Mouse (Mus musculus) neural tube, embryonic 12.5 days (tissue): ENCODE data around the gene Kxd1. TPM values are rescaled to one million over a fixed set of nuclear protein-coding genes. Genes with fewer than 3 reads are reported as not detected.

ENCODE experiments used
- ATAC-seq: fragments of 200-750 bp; cut with Nextera tagmentation; 2 replicates; pipeline ENCODE4 v1.8.0; 2017; ENCODE audit warnings: low read depth, mild to moderate bottlenecking, moderate TSS enrichment, moderate library complexity; ENCODE audit not compliant: low FRiP score
- H3K27ac ChIP-seq: fragments of 300-500 bp; sonication (generic); 2 replicates; pipeline ENCODE4 v1.5.1; 2016
- H3K27me3 ChIP-seq: fragments of 300-500 bp; sonication (generic); replicated peaks from 2 replicates; pipeline ENCODE4 v1.6.1; 2016; ENCODE audit warnings: mild to moderate bottlenecking
- H3K36me3 ChIP-seq: fragments of 300-500 bp; sonication (generic); 2 replicates; pipeline ENCODE4 v1.6.1; 2016; ENCODE audit warnings: mild to moderate bottlenecking
- H3K4me1 ChIP-seq: fragments of 300-500 bp; sonication (generic); 2 replicates; pipeline ENCODE4 v1.6.1; 2016
- H3K4me2 ChIP-seq: fragments of 300-500 bp; sonication (generic); replicated peaks from 2 replicates; pipeline ENCODE4 v1.6.1; 2016; ENCODE audit warnings: mild to moderate bottlenecking
- H3K4me3 ChIP-seq: fragments of 300-500 bp; sonication (generic); 2 replicates; pipeline ENCODE4 v1.5.1; 2016
- H3K9ac ChIP-seq: fragments of 300-500 bp; sonication (generic); 2 replicates; pipeline ENCODE4 v1.6.1; 2016; ENCODE audit warnings: mild to moderate bottlenecking
- H3K9me3 ChIP-seq: fragments of 300-500 bp; sonication (generic); 2 replicates; pipeline ENCODE4 v1.6.1; 2016; ENCODE audit warnings: mild to moderate bottlenecking
- WGBS: fragments of 180-500 bp; shearing (Covaris S2); methylation state at CpG from one replicate; pipeline ENCODE4 v1.1.7; 2016; 5-methylcytosine and 5-hydroxymethylcytosine counted together
- polyA plus RNA-seq: library from polyadenylated mRNA; unstranded; fragments of >200 nt; fragmentation: Nextera tagmentation; extraction: Ambion mirVana; gene quantifications from 2 replicates; pipeline ENCODE4 v1.2.1, GENCODE M21; 2016

Gene Kxd1
- polyA plus RNA-seq, 1 experiment from 2014 or later = 50.3 TPM

- no peak within 1 kb of the TSS for H3K27ac ChIP-seq
- ATAC-seq = peak; percentile 52
These were observed 40.7 kb downstream of the Kxd1 start, which contains the start of gene Tmem59l for GRCm38 (mm10) chr8:70486941-70487520. Gene Tmem59l (minus strand): TSS chr8:70487358.

GRCm38 (mm10) chr8:70486191-70486681, 41.5 kb downstream of the Kxd1 start:
- Histone ChIP-seq H3K9ac (peak overlapping the region; percentile 66; the same call in 1 of the 2 replicates), H3K27ac (no peak overlapping the region), H3K4me1 (peaks cover 24% of the 10 kb centered on the region), H3K4me2 (peak overlapping the region; percentile 66), H3K9me3 (no peaks in the 10 kb centered on the region), H3K27me3 (peaks cover 83% of the 10 kb centered on the region), H3K4me3 (0 out of 2 replicates have a peak overlapping the region, but pooled peaks have one; percentile 5), H3K36me3 (no peaks in the 10 kb centered on the region)
- ATAC-seq = no peak
- 61% methylated on average over 7 of the region's 7 CpGs for WGBS

More at GRCm38 (mm10) chr8:70486941-70487520, 40.7 kb downstream of the Kxd1 start, which contains the start of gene Tmem59l:
- Histone ChIP-seq H3K9me3 (no peaks in the 10 kb centered on the region), H3K4me2 (peak within 1 kb of the TSS; percentile 66), H3K36me3 (no peaks in the 10 kb centered on the region), H3K27me3 (peaks cover 91% of the 10 kb centered on the region), H3K4me3 (peak within 1 kb of the TSS; percentile 47), H3K4me1 (peaks cover 27% of the 10 kb centered on the region), H3K9ac (peak within 1 kb of the TSS; percentile 66)
- 4% methylated on average over 33 of the region's 33 CpGs for WGBS

GRCm38 (mm10) chr8:70482943-70483342, 44.8 kb downstream of the Kxd1 start:
- 61% methylated on average over 2 of the region's 2 CpGs for WGBS
- H3K27me3 ChIP-seq = peaks cover 51% of the 10 kb centered on the region
- H3K36me3 ChIP-seq = no peaks in the 10 kb centered on the region
- no peak for ATAC-seq
- H3K9ac ChIP-seq = no peak overlapping the region
- no peaks in the 10 kb centered on the region for H3K9me3 ChIP-seq
- H3K4me3 ChIP-seq = no peak overlapping the region
- peaks cover 7% of the 10 kb centered on the region; the same call in 1 of the 2 replicates for H3K4me1 ChIP-seq
- H3K4me2 ChIP-seq = no peak overlapping the region
- no peak overlapping the region for H3K27ac ChIP-seq

GRCm38 (mm10) chr8:70481908-70482307, 45.8 kb downstream of the Kxd1 start:
- no peaks in the 10 kb centered on the region for H3K9me3 ChIP-seq
- H3K36me3 ChIP-seq = no peaks in the 10 kb centered on the region
- peaks cover 4% of the 10 kb centered on the region for H3K4me1 ChIP-seq
- H3K9ac ChIP-seq = no peak overlapping the region
- no peak overlapping the region for H3K4me3 ChIP-seq
- WGBS = 70% methylated on average over 3 of the region's 3 CpGs
- H3K27me3 ChIP-seq = peaks cover 40% of the 10 kb centered on the region
- no peak overlapping the region for H3K27ac ChIP-seq
- ATAC-seq = no peak
- no peak overlapping the region for H3K4me2 ChIP-seq

- peak overlapping the region; percentile 88 for H3K4me2 ChIP-seq
- no peaks in the 10 kb centered on the region for H3K36me3 ChIP-seq
- H3K27ac ChIP-seq = no peak overlapping the region
- H3K4me3 ChIP-seq = peak overlapping the region; percentile 68
- WGBS = under 1% methylated on average over 21 of the region's 21 CpGs
- peaks cover 10% of the 10 kb centered on the region for H3K4me1 ChIP-seq
- no peaks in the 10 kb centered on the region for H3K9me3 ChIP-seq
- H3K27me3 ChIP-seq = no peaks in the 10 kb centered on the region; the same call in 1 of the 2 replicates
- peak overlapping the region; percentile 84; the same call in 1 of the 2 replicates for H3K9ac ChIP-seq
- peak; percentile 51; the same call in 1 of the 2 replicates for ATAC-seq
These were observed 50.3 kb downstream of the Kxd1 start for GRCm38 (mm10) chr8:70477269-70477982.

- WGBS = under 1% methylated on average over 53 of the region's 53 CpGs
- ATAC-seq = peak; percentile 86
- peak within 1 kb of the TSS; percentile 88 for H3K4me2 ChIP-seq
- peaks cover 10% of the 10 kb centered on the region for H3K4me1 ChIP-seq
- H3K9me3 ChIP-seq = no peaks in the 10 kb centered on the region
- H3K9ac ChIP-seq = peak within 1 kb of the TSS; percentile 84
- H3K27me3 ChIP-seq = no peaks in the 10 kb centered on the region; the same call in 1 of the 2 replicates
- H3K4me3 ChIP-seq = peak within 1 kb of the TSS; percentile 68
- H3K27ac ChIP-seq = no peak within 1 kb of the TSS
- no peaks in the 10 kb centered on the region for H3K36me3 ChIP-seq
These were observed 51.2 kb downstream of the Kxd1 start, which contains the start of gene Klhl26 for GRCm38 (mm10) chr8:70476333-70477268. Gene Klhl26 (minus strand): TSS chr8:70476968.

GRCm38 (mm10) chr8:70471856-70472255, 55.9 kb downstream of the Kxd1 start:
- ATAC-seq = no peak
- 98% methylated on average over 7 of the region's 7 CpGs for WGBS
- Histone ChIP-seq H3K4me1 (peaks cover 6% of the 10 kb centered on the region), H3K9me3 (no peaks in the 10 kb centered on the region), H3K36me3 (no peaks in the 10 kb centered on the region), H3K4me3 (no peak overlapping the region), H3K27me3 (no peaks in the 10 kb centered on the region), H3K4me2 (no peak overlapping the region), H3K9ac (no peak overlapping the region), H3K27ac (no peak overlapping the region)

- no peak overlapping the region for H3K4me3 ChIP-seq
- H3K9me3 ChIP-seq = no peaks in the 10 kb centered on the region
- H3K9ac ChIP-seq = no peak overlapping the region
- no peak overlapping the region for H3K4me2 ChIP-seq
- no peaks in the 10 kb centered on the region for H3K36me3 ChIP-seq
- no peak for ATAC-seq
- H3K4me1 ChIP-seq = no peaks in the 10 kb centered on the region
- H3K27me3 ChIP-seq = no peaks in the 10 kb centered on the region
- H3K27ac ChIP-seq = no peak overlapping the region
- WGBS = 54% methylated on average over 2 of the region's 2 CpGs
These were observed 57.8 kb downstream of the Kxd1 start for GRCm38 (mm10) chr8:70469938-70470337.

GRCm38 (mm10) chr8:70469295-70469916, 58.4 kb downstream of the Kxd1 start:
- Histone ChIP-seq H3K36me3 (no peaks in the 10 kb centered on the region), H3K27ac (no peak overlapping the region), H3K4me3 (no peak overlapping the region), H3K9ac (no peak overlapping the region), H3K4me2 (no peak overlapping the region), H3K4me1 (no peaks in the 10 kb centered on the region), H3K9me3 (no peaks in the 10 kb centered on the region), H3K27me3 (no peaks in the 10 kb centered on the region)
- no peak for ATAC-seq
- WGBS = 56% methylated on average over 10 of the region's 10 CpGs

- Histone ChIP-seq H3K36me3 (no peaks in the 10 kb centered on the region), H3K4me3 (no peak overlapping the region), H3K9me3 (no peaks in the 10 kb centered on the region), H3K9ac (no peak overlapping the region), H3K27me3 (no peaks in the 10 kb centered on the region), H3K4me2 (no peak overlapping the region), H3K27ac (no peak overlapping the region), H3K4me1 (no peaks in the 10 kb centered on the region)
- WGBS = 92% methylated on average over 4 of the region's 4 CpGs
- ATAC-seq = no peak
These were observed 59.0 kb downstream of the Kxd1 start for GRCm38 (mm10) chr8:70468733-70469132.

- Histone ChIP-seq H3K9me3 (no peaks in the 10 kb centered on the region), H3K4me3 (no peak overlapping the region), H3K4me1 (no peaks in the 10 kb centered on the region), H3K4me2 (no peak overlapping the region), H3K36me3 (no peaks in the 10 kb centered on the region), H3K27me3 (no peaks in the 10 kb centered on the region), H3K9ac (no peak overlapping the region), H3K27ac (no peak overlapping the region)
- WGBS = 84% methylated on average over 1 of the region's 1 CpGs
- no peak for ATAC-seq
These were observed 59.8 kb downstream of the Kxd1 start for GRCm38 (mm10) chr8:70467907-70468306.
